Mouse (Mus musculus) right cerebral cortex, postnatal 25 days (tissue): ENCODE measurements at regions not wholly inside any gene's neighbourhood (a gene's known extent, or its start where the extent isn't known, plus 50 kb on each side); places are given as distances from the start of the nearest gene placed in this dataset.

Experiments used
- DNase-seq: peaks from one replicate; pipeline ENCODE4 v3.0.0; 2022

DNA sequence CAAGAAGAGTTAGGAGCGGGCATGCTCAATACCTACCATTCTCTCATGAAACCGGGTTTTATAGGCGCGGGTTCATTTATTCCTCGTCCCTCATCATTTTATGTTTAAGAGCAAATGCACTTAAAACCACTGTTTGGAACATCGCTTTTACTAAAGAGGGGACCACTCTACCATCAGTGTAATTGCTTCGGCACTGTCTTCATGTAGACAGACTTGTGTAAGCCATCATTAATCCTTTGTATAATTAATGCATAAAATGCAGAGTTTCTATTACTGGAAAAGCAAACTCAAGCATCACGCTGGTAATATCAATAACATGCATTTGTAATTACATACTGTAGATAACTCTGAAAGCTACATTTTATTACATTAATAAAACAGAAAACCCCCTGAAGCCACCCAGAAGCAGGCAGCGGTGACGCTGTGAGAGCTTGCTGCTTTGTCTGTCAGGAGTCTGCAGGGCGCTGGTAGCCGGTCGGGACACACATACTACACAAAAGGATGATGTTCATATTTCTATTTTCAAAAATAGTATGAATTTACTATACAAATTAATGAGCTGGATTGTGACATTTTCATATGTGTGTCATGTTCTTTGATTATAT, 99.2 kb downstream of the Zfp281 start:
- DNase-seq: no peak

DNA sequence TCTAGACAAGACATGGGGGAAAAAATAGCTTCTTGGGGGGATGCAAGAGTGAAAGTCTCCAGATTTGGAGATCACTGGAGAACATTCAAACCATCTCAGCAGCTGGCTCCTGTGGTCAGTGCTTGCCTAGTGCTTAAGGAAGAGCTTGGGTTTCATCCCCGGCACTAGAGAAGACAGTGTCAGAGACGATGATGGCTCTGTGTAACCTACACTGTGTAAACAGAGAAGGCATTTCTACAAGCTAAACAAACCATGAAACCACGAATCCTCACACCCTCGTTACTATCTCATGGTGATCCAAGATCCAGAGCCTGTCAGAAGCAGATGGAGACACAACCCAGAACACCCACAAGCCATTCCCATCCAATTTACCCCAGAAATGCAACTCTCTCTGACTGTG, 100.5 kb downstream of the Zfp281 start:
- no peak for DNase-seq

DNA sequence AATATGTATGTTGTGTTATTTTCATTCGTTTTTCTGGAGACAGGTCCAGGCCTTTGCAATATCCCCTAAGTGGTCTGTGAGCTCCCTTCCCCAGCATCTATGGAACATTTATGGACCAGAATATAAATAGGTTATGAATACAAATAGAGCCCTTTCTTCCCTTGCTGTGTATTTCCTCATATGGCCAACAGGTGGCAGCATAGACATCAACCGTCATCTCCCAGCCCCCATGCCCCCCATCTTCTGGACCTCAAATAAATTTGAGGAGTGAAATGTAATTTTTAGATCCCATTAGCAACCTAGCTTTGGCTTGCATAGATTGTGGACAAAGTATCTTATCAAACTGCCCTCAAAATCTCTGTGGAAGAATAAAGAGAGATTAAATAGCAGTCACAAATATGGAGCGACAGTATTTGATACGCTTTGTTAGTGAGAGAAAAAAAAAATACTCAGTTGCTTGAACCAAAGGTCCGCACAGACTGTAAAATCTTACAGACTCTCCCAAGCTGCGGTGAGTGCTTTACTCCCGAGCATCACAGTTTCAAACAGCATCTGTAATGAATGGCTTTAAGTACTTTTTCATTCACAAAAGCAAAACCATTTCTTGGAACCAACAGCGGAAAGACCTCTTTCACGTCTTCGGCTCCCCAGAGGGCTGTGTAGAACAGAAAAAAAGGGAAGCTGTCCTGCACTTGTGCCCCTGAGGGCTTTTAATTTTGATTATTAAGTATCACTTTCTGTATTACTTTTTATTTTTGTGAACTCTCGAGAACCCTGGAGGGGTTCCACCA, 101.6 kb downstream of the Zfp281 start:
- DNase-seq: no peak

DNA sequence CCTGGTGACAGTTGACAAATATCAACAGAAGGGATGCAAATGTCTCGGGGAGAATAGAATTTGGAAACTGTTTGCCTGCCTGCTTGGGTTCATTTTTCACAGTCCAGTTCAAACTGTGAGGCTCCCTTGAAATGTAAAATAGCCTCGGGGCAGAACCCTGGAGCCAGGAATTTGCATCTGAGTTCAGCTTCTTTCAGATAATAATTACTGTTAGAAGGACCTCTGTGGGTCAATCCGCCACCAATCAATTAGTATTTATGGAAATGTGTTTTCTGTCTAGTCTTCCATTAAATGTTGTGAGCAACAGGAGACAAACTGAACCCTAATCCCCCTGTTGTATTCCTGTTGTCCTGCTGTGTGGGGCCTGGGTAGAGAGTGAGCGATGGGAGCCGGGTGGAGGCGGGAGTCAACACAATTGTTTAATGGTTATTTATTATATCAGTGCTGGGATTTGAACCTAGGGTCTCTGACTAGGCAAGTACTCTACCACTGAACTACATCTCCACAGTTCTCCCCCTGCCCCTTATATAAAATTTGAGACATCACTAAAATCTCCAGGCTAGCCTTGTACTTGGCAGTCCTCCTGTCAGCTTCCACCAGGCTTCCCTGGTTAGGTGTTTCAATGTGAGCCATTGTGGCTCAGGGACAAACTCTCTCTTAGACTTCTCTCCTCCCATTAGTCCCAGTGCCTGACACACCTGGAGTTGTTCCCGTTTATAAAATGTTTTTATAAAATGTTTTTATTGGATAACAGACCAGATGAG, 103.3 kb downstream of the Zfp281 start:
- DNase-seq: no peak

DNA sequence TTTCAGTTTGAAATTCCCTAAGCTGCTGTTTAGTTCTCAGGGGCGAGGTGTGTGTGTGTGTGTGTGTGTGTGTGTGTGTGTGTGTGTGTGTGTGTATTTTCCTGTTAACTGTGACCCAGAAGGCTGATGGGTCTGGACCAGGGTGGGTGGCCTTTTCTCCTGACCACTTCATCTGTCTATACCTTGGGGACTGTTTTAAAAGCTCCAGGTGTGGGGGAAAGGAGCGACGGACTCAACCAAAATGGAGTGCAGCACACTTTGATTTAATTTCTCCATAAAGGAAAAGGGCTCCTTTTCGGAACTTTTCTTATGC, 103.9 kb downstream of the Zfp281 start:
- no peak for DNase-seq

DNA sequence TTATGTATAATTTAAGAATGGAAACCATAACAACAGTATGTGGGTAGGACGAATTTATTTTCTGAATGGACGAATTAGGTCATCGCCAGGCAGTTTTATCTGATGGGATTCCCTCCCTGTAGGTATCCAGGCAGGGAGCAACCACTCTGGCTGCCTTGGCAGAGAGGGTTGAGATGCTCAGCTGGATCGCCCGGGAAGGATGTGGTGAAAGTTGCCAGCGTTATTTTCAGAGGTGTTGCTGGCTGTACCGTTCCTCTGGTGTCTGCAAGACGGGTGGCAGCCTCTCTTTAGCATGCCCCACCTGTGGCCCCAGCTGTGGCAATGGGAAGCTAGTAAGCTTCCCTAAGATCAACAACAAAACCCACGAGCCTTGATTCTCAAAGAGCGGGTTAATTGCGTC, 105.9 kb downstream of the Zfp281 start:
- peak; percentile 45 for DNase-seq

DNA sequence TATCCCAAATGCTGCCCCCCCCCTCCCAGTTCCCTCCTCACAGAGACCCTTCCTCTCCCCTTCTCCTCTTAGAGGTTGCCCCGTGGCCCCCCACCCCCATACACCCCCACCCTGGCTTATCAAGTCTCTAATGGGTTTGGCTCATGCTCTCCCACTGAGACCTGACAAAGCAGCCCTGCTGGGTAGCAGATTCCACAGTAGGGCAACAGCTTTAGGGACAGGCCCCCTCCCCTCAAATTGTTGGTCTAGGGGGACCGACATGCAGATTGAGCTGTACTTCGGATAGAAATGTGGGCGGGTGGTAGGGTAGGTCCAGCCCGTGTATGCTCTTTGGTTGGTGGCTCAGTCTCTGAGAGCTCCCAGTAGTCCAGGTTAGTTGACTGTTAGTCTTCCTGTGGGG, 113.3 kb downstream of the Zfp281 start:
- no peak for DNase-seq

DNA sequence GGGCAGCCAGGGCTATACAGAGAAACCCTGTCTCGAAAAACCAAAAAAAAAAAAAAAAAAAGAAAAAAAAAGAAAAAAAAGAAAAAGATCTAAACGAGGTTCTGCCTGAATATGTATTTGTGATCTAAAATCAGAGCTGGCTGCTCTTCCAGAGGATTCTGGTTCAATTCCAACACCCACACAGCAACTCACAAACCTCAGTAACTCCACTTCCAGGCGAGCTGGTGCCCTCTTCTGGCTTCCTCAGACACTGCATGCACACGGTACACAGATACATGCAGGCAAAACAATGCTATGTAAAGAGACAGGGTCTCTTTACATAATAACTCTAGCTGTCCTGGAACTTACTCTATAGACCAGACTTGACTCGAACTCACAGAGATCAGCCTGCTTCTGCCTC, 114.8 kb downstream of the Zfp281 start:
- peak; percentile 73 for DNase-seq

DNA sequence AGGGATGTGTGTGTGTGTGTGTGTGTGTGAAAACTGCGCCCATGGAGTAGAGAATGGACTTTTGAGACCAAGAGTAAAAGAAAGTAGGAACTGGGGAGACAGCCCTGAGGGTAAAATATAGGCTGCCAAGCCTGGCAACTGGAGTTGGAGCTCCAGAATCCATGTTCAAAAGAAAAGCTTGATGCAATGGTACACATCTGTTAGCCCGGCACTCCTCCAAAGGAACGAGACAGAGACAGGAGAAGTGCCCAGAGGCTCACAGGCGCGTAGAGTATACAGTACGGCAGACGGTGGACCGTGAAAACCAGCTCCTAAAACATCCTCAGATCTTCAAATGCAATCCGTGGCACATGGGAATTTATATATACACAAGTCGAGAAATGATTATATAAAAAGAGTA, 116.4 kb downstream of the Zfp281 start:
- no peak for DNase-seq

DNA sequence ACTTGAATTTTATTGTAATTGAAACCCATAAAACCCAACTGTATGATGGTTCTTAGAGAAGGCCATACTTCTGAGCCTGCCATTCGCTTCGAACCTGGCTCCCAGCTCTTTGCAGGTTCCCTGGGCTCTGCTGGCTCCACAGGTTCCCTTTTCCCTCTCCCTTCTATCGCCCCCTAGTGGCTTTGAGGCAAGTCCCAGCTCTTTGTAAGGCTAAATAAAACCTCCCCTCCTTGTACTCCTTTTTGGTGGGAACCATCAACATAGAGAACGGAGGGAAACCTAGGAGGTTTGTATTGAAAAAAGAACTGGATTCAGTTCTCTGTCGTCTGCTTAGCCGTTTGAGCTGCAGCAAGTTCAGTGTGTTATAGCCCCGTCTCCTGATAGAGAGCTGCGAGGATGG, 124.5 kb downstream of the Zfp281 start:
- no peak for DNase-seq

DNA sequence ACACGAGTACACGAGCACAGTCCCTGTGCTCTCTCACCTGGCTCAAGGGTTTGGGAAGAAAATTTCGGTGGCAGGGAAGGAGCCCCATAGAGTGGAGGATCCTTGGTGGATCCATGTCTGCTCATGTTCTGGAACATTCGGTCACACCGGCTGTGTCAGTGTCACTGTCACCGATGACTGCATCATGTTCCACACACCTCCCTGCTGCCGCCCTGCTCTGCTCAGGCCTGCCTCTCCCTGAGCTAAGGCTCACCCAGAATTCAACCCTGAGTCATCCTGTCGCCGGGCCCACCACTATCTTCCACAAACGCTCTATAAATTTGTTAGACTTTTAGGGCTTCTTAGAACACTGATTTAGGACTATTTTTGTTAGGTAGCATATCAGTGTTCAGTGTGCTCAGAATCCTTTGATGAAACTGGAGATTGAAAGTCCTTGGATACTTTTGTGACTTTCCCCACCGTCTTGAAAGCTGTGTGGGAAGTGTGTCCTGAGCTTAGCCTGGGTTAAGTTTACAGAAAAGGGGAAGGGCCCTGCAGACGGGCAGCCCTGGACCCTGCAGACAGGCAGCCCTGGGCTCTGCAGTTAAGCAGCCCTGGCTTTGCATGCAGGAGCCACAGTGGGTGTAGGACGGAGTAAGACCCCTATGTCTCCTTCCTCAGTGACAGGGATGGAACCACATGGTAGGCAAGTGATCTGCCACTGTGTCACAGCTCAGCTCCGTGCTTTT, 126.9 kb downstream of the Zfp281 start:
- DNase-seq: no peak

DNA sequence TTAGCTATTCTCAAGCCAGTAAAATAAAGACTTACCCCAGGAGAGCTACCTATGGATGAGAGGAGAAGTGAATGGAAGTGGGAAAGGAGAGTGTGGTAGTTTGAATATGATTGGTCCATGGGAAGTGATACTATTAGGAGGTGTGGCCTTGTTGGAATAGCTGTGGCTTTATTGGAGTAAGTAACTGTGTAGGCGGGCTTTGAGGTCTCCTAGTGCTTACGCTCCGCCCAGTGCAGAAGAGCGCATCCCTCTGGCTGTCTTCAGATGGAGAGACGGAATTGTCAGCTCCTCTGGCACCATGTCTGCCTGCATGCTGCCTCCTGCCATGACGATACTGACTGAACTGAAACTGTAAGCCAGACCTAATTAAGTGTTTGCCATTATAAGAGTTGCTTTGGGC, 129.6 kb downstream of the Zfp281 start:
- DNase-seq: no peak

DNA sequence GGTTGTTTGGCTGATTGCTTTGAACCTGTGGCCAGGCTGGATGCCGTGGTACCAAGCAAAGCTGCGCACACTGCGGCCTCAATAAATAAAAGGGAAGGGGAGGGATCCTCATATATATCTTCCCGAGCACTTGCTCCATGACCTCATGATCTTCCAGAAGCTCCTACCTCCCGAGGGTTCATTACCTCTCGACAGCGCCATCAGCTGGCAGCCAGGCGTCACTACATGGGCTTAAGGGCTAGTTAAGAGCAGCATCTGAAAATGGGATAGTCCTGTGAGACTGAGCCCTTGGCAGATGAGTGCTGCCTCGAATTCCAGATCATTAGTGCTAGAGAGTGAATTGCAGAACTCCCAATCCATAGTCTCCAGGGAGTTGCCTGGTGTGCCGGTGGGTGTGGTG, 134.0 kb downstream of the Zfp281 start:
- DNase-seq: no peak

DNA sequence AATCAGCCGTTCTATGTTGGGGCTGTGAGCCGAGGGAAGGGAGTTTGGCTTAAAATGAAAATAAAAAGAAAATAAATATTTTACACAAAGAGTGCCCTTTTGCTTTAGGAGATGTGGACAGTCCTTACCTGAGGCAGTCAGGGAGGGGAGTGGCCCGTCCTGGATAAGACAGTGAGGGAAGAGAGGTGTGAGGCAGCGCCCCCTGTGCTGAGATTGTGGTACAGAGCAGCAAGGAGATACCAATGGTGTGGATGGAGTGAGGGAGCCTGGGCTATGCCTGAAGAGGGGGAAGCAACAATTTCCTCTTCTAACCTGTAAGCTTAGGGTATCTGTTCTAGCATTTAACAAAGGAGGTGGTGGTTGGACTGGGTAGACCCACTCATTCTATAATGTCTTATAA, 134.5 kb downstream of the Zfp281 start:
- DNase-seq: no peak

DNA sequence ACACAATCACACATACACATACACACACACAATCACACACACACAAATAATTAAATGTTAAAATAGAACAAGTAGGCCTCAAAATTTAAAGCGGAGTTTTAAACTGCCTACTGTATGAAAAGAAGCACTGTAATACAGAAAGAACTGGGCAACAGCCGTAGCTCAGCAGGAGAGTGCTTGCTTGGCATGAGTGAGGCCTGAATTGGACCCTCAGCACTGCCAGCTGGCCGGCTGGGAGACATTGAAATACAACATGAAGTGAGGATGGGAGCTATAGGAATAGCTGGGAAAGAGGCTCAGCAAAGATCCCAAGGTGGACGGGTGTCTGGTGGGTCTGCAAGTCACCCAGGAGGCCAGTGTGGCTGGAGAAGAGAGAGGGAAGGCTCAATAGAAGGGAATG, 136.8 kb downstream of the Zfp281 start:
- no peak for DNase-seq

DNA sequence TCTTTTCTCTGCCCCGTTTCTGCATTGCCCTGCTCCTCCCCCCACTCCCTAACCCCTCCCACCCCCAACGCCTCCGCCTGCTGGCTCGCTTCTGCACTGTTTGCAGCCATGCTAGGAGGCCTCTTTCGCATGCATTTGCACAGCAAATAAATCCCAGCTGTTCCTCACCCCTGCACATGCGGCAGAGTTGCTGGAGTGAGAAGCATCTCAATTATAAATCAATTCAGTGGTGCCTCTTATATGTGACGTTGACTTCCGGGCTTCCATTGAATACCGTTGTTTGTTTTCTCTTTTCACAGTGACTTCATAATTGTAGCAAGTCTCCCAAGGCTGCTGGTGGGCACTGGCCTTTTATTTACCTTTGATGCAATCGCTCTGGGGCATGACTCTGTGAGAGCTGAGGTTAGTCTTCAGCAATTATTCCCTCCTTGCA, 144.3 kb downstream of the Zfp281 start:
- DNase-seq: no peak

DNA sequence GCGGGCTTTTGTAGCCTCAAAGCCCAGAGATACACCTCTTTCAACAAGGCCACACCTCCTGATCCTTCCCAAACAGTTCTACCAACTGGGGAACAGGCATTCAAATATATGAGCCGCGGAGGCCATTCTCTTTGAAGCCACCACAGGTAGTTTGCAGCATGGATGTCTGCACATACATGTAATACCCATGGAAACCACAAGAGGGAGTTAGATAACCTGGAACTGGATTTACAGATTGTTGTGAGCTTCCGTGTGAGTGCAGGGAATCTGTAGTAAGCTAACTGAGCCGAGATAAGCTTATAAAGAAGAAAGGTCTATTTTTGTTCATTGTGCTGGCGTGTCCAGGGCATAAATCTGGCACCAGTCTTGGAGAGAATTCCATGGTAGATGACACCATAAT, 149.0 kb downstream of the Zfp281 start:
- DNase-seq: no peak

DNA sequence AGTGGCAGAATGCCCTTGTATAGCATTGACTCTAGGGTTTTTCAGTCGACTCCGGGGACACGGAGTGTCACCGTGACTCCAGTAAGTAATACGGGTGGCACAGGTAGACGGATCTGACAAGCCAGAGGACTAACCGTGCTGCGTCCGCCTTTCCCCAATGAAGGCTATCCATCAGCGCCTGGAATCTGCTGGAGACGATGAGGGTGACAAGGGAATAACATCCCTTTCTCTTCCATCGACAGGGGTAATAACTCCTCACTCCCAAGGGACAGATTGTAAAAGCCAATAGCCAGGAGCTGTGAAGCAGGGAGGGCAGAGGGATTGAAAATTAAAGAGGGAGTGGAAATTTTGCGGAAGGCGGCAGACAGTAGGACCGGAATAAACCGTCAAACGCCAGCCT, 151.5 kb downstream of the Zfp281 start:
- no peak for DNase-seq

DNA sequence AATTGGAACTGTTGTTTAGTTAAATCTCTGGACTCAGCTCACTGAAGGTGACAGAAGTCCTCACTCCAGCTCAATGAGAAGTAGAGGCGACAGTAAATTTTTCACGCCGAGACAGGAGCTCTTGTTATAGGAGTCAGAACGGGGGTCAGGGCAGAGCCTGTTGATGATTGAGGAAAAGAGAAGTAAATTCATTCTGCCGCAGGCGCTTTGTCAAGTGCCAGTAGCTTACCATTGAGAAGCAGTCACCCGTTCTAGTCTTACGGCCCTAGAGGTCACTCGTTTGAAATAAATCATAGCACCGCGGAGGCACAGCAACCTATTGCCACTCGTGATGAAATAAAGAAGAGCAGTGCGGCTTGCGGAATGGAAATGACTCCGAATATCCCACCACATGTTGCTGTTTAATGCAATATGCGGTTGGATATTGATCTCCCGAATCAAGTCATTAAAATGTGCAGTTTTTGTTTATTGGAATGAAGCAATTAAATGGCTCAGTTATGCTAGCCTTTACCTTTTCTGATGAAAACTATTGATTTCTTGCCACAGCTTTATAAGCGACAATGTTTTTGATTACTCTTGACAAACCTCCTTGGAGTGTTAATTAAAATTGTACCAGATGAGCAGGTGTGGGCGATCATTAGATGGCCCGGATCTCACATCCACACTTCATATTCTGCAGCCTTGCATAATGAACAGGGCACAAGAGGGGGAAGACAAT, 152.7 kb downstream of the Zfp281 start:
- no peak for DNase-seq

DNA sequence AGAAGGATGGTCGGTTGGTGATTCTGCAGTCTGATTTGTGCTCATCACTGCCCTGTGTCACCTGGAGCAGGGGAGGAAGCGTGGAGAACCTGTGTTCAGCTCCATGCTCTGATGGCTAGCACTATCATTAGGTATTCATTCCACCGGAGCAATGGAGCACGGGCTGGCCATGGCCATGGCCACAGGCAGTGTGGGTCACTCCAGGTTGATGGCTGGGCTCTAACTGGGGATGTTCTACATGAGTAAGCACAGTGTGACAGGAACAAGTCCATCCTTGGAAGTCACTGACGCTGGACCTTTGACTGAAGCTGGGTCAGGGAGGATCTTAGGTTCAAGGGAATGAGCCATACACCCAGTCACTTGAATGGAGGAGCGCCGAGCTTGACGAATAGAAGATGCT, 154.7 kb downstream of the Zfp281 start:
- no peak for DNase-seq

DNA sequence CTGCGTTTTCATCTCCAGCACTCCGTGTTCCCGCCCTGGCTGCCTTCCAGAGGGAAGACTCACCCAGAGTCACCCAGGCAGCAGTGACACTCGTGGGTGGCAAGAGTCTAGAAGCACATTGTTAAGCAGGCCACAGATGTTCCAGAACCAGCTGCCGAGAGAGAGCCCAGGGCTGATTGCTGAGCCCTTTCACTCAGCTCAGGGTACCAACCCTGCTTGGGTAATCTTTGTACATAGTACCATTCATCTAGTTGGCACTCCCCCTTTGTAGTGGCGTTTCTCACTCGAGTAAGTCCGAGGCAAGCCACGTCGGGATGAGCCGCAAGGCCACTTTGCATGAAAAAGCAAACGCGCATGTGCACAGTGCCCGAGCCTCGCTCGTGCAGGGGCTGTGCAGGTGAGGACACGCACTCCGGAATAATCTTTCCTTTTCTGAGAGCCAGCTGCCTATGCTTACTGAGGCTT, 156.9 kb downstream of the Zfp281 start:
- no peak for DNase-seq

DNA sequence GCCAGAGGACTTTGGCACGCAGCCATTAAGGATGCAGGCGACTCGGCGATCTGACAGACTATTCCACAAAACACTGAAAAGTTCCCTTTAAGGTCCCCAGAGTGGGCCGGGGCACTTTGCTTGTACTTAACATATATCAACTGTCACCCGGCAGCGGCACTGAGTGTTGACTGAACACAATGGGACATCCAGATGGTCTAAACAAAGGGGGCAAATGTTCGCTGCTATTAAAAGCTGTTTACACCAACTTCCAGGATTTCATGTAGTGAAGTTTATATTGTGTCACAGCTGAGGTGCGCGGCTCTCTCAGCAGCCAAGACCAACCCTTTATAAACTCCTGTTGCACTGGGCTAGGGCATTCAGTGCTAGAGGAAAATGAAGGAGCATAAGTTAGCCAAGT, 157.6 kb downstream of the Zfp281 start:
- no peak for DNase-seq

DNA sequence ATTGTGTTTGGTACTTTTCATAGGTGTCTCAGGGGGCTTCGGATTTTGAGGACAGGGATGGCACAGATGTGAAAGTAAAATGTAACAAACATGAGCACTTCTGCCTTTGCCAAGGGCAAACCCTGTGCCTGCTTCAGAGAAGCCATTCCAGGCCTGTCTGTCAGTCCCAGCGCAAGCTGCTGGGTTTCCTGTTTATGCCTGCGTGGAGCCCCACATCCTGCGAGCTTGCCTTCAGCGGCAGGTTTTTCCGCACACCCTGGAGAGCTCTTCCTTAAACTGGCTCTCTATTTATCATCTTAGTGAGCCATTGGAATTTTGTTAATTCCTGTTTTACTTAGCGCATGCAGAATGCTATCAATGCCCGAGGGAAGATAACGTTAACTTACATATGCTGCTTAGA, 159.5 kb downstream of the Zfp281 start:
- no peak for DNase-seq
